Mouse (Mus musculus): ENCODE measurements around the gene Slc39a8.

Slc39a8 gene

DNA sequence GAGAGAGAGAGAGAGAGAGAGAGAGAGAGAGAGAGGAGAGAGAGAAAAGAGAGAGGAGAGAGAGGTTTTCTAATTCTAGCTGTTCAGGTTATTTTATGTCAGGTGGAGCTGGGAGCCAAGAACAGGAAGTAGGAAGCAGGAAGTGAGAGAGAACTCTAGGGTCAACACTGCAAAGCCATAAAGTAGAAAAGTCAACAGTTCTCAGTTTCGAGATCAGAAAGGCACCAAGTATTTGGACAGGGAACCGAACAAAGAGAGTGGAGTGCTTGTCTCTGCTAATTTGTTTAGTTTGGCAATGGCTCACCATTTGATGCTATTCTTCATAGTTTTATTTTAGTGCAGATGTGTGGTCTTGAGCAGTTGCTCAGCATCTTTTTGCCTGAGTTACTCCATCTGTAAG, 26.5 kb downstream of the Slc39a8 start:
- DNase-seq (ENCODE audit: low spot score): no peak

DNA sequence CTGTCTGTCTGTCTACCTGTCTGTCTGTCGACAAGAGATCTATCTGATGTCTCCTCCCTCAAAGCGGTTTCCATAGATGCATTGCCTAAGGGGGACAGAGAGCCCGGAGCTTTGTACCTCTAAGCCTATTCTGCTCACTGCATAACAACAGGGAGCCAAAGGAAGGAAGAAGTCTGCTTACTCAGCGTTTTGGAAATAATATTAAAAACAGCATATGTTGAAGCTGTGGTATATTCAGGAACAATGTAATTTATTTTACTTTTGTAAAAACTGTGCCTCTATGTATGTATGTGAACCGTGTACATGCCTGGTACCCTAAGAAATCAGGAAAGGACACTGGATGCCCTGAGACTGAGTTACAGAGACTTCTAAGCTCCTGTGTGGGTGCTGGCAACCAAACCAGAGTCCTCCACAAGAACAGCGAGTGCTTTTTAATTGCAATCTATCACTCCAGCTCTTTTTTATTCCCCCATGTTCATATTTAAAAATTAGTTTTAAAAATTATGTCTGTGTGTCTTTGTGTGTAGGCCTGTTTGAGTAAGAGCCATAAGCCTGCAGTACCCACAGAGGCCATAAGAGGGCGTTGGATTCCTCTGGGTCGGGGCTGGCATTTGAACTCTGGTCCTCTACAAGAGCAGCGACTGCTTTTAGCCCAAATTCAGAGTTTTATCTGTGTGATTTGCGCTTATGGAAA, 28.7 kb downstream of the Slc39a8 start:
- DNase-seq (ENCODE audit: low spot score): no peak

DNA sequence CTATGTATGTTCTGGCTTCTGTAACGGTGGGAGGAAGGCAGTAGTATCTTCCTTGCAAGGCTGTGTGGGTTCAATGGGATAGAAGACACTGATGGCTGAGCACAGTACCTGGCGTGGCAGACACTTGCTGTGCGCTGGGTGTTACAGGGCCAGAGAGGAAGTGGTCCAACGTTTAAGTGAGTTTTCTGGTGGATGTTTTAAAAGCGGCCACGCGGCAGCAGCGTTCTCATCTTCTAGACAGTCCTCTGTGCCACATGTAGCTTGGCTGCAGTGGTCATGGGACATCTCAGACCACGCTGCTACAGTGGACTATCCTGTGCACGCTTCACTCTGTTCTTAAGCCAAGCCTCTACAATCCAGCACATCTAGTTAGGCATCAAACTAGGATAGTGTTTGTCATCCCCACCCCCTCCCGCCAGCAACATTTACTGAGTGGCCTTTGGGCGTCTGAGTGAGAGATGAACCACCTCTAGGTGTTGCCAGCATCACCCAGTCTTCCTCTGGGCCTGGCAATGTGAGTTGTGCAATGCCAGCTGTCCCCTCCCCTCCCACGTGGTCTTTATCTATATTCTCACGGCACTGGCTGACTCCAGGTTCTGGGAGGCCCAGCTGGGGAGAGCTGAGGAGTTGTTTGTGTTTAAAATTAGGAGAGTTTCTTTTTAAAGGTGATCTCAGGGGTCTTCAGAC, 29.4 kb downstream of the Slc39a8 start:
- DNase-seq (ENCODE audit: low spot score): no peak

DNA sequence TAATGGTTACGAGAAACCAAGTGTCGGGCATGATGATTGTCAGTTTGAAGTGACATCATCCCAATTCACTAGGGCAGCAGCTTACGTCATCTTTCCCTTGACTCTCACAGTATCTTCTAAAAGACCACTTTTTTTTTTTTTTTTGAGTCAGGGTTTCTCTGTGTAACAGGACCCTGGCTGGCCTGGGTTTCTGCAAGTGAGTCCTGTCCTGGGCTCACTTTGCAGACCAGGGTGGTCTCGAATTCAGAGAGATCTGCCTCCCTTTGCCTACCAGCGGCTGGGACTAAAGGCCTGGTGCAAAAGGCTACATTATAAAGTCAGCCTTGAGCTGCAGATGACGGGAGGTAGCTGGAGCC, 29.9 kb downstream of the Slc39a8 start:
- DNase-seq (ENCODE audit: low spot score): no peak

DNA sequence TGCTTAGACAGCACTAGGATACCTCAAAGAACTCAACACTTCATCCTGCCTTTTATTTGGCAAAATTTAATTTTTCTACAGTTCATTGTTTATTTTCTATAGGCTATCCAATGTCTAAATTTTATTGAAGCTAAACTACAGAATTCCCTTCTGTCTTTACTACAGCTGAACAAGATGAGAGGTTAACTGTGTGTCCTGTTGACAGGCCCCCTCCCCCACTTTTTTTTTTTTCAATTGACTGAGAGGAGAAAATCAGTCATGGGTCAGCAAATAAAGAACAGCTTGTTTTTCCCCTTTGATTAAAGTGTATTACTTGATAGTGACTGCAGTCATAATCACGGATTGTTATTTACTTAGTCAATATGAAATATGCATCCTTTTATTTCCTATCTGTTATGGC, 31.2 kb downstream of the Slc39a8 start:
- DNase-seq (ENCODE audit: low spot score): no peak

DNA sequence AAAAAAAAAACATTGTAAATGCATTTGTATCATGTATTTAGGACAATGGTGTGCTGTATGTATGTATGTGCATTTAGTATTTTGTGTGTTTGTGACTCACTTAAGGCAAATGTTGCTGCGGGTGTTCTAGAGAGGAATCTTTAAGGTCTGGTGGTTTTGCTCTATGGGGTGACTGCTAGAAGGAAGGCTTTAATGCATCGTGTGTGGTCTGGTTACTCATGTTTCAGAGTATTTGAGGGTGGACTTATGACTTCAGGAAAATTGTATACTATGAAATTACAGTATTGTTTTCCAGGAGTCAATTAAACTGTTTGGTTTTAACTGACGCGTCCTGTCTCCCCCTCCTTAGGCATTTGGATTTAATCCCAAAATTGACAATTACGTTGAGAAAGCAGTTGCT, 32.1 kb downstream of the Slc39a8 start:
- DNase-seq (ENCODE audit: low spot score): no peak

DNA sequence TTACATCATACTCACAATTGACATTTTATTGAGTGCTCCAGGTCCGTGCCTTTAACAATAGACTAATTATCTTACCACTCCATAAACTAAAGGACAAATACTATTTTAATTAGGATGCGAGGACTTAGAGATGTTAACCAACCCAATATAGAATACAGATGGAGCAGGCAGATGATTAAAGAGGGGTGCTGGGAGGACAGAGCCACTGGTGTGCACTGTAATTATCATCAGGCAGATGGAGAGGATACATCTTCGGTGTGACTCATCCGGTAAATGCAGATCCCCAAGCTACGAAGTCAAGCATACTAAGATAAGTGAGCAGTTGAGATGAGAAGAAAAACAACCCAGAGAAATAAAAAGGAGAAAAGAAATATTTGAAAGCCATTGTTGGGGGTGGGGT, 34.4 kb downstream of the Slc39a8 start:
- no peak for DNase-seq (ENCODE audit: low spot score)

DNA sequence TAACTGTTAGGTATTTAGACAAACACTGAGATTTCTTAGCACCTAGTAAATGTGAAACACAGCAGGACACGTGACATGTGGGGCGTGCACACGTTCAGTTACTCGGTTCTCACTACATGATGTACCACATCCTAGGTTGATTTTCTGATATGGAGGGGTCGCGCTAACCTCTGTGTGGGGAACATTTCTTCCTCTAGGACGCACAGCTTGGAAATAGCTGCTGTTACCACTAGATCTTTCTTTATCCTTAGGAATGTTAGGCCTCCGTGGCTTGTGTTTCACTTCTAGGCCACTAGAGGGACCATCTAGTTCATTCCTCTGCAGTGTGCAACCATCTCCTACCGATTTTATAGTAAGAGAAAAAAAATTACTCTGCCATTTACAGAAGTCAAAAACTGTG, 37.7 kb downstream of the Slc39a8 start:
- no peak for DNase-seq (ENCODE audit: low spot score)

DNA sequence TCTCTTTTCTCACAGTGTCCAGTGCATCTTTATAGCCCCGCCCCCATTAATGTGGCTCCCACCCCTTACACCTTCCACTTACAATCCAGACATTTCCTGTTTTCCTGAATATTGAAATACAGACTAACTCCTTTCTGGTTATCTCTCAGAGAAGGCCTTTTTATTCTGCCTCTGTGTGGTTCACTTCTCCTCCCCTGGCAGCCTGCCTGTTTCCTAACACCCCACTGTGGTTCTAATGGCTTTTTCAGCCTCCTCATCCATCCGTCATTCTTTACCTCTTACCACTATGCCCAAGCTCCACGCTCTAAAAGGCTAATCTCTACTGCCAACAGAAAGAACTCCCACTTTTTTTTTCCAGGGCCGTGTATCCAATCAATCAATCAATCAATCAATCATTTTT, 44.0 kb downstream of the Slc39a8 start:
- DNase-seq (ENCODE audit: low spot score): no peak

DNA sequence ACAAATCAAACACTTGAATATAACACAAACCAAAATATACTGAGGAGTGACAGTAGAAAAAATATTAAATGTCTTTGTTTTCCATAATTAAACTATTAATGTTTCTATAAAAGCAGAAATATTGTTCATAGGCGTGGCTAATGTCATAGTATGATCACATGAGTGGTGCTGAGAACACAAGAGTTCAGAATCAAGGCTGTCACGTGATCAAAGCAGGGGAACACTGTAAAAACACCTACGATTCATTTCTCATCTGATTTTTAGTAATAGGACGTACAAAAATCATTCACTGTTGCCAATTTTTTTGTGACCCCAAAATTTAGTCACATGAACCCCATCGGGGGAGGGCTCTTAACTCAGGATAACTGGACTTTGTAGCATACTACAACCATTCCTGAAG, 47.2 kb downstream of the Slc39a8 start:
- no peak for DNase-seq (ENCODE audit: low spot score)

DNA sequence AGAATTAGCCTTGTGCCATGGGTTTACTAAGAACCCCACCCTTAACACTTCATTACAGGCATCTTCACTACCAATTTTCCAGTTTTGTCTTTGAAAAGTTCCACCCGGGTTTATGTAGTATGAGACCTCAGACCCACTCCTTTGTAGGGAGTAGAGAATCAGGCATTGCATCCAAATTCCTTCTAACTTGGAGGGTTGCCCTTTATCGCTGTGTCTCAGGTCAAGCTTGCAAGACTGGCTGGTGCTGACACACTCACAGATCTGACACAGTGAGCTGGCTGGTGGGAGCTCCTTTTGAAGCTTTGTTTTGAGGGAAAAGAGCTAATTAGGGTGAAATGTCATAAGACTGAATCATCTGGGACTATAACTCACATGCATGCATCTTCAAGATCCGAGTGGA, 48.5 kb downstream of the Slc39a8 start:
- DNase-seq (ENCODE audit: low spot score): no peak

DNA sequence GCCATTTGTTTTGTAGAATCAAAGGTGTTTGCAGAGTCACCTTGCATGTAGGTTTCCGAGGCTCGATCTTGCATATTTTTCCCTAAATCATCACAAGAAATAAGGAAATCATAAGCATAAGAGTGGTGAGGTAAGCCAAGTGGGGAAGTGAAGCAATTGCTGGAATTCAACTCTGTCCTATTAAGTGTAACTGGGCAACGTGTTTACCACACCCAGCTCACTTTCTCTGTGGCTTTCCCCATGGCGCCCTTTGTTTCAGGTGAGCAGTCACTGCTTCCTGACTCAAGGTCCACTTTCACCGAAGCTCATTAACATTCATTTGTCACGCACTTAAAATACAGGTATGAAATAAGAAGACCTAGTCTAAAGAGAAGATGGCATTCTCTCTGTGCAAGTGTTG, 53.0 kb downstream of the Slc39a8 start:
- DNase-seq (ENCODE audit: low spot score): no peak

DNA sequence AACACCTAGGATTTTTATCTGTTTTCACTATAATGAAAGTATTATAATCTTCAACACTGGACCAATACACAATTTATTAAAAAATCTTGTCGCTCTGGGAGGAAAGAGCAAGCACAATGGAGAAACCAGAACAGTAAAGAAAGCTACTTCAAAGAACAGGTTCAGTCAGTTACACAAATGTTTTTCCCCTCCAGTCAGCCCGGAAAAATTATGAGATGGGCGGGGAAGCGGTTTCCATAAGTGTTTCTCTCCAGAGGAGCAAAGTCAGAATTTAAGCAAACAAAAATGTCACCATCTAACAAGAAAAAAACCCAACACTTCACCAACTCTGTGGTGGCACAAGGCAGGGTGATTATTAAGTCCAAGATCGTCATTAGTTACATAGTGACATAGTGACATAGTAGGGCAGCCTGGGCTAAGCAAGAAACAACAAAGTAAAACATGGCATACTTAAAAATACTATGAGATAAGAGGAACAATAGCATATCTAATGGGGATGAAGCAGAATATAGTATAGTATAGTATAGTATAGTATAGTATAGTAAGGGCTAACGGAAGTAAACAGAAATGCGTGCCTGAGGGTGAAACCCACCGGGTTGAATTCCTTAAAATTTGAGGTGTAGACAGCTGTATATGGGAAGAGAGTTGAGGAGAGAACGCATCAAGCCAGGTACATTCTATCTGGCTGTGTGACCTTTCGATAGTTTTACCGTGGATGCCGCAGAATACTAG, 61.0 kb downstream of the Slc39a8 start:
- DNase-seq (ENCODE audit: low spot score): no peak

DNA sequence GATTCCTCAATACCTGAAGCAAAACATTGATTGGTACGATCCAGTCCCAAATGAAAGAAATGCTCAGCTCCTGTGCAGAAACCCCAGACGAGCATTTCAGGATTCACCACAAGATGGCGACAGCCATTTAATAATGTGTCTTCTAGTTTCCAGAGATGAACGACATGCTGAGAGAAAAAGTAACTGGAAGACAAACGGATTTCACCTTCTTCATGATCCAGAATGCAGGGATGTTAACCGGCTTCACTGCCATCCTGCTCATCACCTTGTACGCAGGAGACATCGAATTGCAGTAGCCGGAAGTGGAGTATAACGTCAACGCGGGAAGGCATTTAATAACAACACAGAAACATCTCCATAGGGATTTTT, 61.6 kb downstream of the Slc39a8 start:
- DNase-seq (ENCODE audit: low spot score): peak; percentile 25

DNA sequence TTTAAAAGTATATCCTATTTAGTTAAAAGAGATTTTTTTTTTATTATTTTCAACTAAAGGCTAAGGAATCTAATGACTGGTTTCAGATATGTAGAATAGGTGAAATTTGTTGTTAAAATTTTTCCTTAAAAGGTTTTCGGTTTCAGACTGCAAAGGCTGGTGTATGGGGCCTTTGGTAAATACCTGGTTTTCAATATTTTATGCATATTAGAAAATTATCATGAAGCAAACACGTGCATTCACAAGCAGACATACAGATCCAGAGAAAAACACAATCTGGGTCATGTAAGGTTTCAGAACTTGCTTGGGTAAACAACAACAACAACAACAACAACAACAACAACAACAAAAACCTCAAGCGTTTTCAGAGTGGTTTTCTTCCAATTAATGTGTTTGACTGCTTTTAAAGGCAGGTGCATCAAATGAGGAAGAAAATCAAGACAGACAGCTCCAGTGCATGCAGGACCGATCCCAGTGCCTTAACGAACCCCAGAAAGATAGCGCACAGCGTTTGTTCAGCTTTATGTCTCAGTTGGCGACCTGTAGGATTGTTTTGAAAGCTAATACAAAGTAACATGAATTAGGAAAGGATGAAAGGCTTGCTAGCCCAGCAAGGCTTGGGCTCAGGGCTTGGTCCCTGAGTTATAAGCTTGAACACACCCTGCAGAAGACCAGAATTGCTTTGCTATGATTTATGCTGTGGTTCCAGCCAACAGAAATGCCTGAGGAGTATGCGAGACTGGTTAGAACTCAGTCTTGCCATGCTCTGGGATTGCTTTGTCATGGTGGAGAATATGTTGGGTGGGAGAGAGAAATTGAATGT, 62.2 kb downstream of the Slc39a8 start:
- DNase-seq (ENCODE audit: low spot score): no peak

DNA sequence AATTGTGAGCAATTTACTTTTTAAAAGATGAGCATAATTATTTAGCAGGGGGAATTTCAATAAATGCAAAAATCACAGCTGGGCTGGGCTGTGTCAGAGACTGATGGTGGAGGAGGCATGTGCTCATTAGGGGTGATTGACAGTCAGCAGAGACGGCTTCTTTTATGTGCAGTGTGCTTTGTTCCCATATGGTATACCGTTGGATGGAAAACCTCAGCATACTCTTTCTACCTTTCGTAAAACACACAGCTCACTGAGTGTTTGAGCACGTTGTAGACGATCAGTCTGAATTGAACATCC, 62.7 kb downstream of the Slc39a8 start:
- no peak for DNase-seq (ENCODE audit: low spot score)

DNA sequence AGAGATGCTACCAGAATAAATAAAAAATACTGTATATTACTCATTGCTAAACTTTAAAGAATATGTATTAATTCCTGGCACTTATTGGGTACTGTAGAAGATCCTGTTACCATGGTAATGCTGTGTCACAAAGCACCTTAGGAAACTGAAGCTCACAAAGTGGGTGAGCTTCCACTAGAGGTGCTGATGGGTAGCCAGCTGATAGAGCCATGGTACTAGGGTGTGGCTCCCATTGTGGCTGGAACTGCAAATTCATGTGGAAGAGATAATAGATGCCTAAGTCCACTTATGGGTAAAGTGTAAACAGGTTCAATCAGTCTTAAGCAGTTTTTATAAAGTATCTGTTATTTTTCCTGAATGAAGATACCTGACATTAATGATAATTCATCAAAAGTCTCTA, 64.3 kb downstream of the Slc39a8 start:
- DNase-seq (ENCODE audit: low spot score): no peak

DNA sequence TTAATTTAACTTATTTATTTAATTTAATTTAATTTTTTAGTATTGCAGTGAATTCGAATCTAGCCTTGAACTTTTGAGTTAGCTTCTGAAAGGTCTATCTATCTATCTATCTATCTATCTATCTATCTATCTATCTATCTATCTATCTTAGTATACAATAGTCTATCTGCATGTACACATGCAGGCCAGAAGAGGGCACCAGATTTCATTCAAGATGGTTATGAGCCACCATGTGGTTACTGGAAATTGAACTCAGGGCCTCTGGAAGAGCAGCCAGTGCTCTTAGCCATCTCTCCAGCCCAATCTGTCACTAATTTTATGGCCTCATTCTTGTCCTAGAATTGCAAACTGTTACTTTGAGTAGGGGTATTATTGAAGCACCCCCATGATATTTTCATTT, 78.3 kb downstream of the Slc39a8 start:
- no peak for DNase-seq (ENCODE audit: low spot score)

DNA sequence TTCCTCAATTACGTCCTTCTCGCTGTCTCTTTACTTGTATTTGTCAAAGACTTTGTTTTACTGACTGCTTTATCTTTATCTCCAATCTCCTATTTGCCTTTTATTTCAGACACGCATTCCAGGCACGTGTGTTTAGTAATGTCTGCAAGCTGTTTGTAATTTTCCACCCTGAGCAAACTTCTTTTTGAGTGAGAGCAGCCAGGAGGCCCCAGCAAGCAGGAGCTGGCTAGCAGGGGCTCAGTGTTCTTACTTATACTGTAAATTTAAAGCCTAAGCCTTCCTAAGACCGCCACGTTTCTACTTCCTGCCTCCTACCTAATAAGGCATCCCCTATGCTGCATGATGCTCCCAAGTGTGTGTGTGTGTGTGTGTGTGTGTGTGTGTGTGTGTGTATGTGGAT, 79.8 kb downstream of the Slc39a8 start:
- DNase-seq (ENCODE audit: low spot score): no peak

DNA sequence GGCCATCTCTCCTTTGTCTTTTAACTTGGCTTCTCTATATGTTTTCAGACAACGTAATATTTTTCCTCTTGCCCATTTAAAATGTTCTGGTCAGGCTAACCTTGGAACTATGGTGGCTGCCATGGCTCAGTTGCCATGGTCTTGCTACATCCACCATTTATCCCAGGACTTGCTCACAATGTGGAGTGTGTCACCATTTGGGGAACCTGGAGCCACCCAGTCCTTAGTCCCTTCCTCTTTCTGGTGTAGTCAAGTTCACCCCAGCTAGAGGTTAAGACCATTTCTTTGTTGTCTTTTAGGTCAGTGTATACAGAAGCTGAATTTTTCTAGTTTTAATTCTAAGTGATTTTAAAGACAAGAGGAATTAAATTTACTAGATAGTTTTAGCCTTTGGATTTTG, 80.7 kb downstream of the Slc39a8 start:
- DNase-seq (ENCODE audit: low spot score): no peak

DNA sequence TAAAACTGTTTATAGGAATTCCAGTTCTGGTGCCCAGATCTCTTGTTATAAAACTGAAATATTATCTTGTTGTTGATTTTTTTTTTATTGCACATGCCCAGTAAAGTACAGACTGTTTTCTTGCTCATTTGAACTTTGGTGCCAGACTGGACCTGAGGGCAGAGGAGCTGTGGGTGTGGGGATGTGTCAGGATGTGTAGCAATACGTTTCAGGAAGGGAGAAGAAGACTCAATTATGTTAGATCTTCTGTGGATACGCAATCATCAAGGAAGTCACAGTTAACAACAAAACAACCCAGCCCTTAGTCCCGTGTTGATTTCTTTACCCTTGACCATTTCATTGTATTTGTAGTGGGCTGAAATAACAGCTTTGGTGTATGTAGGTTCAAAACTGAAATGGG, 81.9 kb downstream of the Slc39a8 start:
- no peak for DNase-seq (ENCODE audit: low spot score)

DNA sequence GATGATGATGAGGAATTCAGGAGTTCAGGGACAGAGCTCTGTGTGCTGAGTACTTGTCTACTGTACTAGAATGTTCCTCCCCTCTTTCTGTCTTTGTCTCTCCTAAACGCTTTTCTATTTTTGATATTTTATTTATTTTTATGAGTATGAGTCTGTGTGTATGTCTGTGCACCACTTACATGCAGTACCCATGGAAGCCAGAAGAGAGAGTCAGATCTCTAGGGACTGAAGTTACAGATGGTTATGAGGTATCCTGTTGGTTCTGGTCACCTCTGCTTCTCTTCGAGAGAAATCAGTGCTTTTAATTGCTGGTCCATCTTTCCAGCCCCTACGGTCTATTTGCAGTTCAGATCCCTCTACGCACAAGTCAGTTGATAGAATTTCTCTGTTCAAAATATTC, 90.9 kb downstream of the Slc39a8 start:
- DNase-seq (ENCODE audit: low spot score): no peak

DNA sequence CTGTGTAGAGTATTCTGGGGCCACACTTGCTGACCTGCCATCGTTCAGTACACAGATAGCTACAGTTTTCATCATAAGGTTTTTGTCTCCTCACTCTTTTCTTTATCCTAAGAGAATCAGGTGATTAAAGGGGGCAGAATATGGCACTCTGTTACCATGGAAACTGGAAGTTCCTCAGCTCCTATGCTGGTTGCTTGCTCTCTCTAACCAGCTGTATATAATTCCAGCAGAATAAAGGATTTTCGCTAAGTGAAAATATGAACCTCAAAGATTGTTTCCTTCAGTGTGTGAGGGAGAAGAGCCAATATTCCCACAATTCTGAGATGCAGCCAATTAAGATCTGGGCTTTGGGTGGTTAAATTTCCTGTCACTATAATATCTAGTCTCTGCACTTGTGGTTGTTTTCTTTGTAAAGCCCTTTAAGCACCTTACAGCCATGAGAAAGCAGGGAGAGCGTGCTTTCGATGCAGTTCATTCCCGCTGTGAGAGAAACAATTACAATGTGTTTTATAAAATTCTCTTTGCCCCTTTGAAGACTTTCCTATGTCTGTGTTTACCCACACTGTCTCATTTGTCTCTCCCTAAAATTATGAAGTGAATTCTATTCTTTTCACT, 93.6 kb downstream of the Slc39a8 start:
- DNase-seq (ENCODE audit: low spot score): no peak
